Mouse (Mus musculus): Measurements from ENCODE around the gene Olfr487. TPM values are rescaled to one million over a fixed set of nuclear protein-coding genes. Genes with fewer than 3 reads are reported as not detected.
"Not testable (repeated sequence)": the region's sequence is repeated elsewhere in the genome, so short reads cannot be mapped to it uniquely, and the experiment has no call there.

Olfr487 gene
- polyA plus RNA-seq (2015; fragmentation: Nextera tagmentation; extraction: Ambion mirVana) = not detected in 2 replicates

GRCm38 (mm10) chr7:108214536-108214935 lies at the start of gene Olfr487:
TSS of gene Olfr487 (minus strand) at chr7:108214636.
- H3K27me3 ChIP-seq; H3K9ac ChIP-seq; H3K4me1 ChIP-seq; H3K36me3 ChIP-seq; ATAC-seq (ENCODE audit: borderline replicate concordance, extremely low read depth, low FRiP score, low TSS enrichment); H3K4me2 ChIP-seq; H3K27ac ChIP-seq; H3K9me3 ChIP-seq; H3K4me3 ChIP-seq: not testable (repeated sequence)

- H3K9me3 ChIP-seq = no peaks in the 10 kb centered on the region
- H3K4me3 ChIP-seq = no peak within 1 kb of the TSS
- no peaks in the 10 kb centered on the region for H3K36me3 ChIP-seq
- H3K9ac ChIP-seq = no peak within 1 kb of the TSS
- no peaks in the 10 kb centered on the region for H3K4me1 ChIP-seq
- no peaks in the 10 kb centered on the region for H3K27me3 ChIP-seq
- no peak within 1 kb of the TSS for H3K4me2 ChIP-seq
- H3K27ac ChIP-seq = no peak within 1 kb of the TSS
- ATAC-seq (ENCODE audit: borderline replicate concordance, extremely low read depth, low FRiP score, low TSS enrichment) = no peak
These were observed 43.8 kb upstream of the Olfr487 start, which contains the start of gene Olfr488 for GRCm38 (mm10) chr7:108258247-108258646. TSS of gene Olfr488 (minus strand) at chr7:108258347.

DNA sequence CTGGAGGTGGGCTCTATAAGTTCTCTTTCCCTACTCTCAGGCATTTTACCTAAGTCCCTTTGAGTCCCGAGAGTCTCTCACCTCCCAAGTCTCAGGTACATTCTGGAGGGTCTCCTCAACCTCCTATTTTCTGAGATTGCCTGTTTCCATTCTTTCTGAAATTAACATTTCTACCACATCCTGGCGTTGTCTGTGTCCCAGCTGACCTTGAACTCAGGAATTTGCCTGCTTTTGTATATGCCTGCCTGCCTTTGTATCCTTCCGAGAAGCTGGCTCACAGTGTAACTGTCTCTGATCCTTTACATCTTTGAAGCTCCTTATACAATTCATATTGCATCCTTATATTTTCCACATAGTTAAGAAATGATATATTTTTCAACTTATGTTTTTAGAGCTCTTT lies 19.1 kb upstream of the Olfr487 start:
- H3K27ac ChIP-seq = no peak overlapping the region
- no peak overlapping the region for H3K9ac ChIP-seq
- no peaks in the 10 kb centered on the region for H3K27me3 ChIP-seq
- no peak overlapping the region for H3K4me3 ChIP-seq
- 58% methylated on average over 3 of the region's 3 CpGs for WGBS
- no peaks in the 10 kb centered on the region for H3K36me3 ChIP-seq
- no peaks in the 10 kb centered on the region for H3K9me3 ChIP-seq
- ATAC-seq (ENCODE audit: borderline replicate concordance, extremely low read depth, low FRiP score, low TSS enrichment) = no peak
- H3K4me2 ChIP-seq = no peak overlapping the region
- H3K4me1 ChIP-seq = no peaks in the 10 kb centered on the region

DNA sequence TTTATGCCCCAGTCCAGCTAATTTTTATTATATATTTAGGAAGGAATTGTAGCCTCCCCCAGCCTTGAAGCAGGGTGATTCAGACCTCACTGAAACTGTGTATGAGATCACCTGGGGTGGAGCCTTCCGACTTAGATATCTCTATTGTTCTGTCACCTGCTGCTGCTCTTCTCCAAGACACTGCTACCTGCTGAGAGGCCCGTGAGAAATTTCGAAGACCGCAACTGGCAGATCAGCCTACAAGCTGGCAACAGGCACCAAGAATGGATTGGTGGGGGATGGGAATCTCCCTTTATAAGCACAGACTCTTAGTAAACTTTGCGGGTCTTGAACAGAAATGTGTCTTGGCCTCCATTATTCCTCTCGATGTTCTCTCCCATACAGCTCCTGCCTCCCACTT lies 17.5 kb downstream of the Olfr487 start:
- Histone ChIP-seq H3K9me3 (no peaks in the 10 kb centered on the region), H3K36me3 (no peaks in the 10 kb centered on the region), H3K27ac (no peak overlapping the region), H3K4me3 (no peak overlapping the region), H3K27me3 (no peaks in the 10 kb centered on the region), H3K9ac (no peak overlapping the region), H3K4me2 (no peak overlapping the region), H3K4me1 (no peaks in the 10 kb centered on the region)
- no peak for ATAC-seq (ENCODE audit: borderline replicate concordance, extremely low read depth, low FRiP score, low TSS enrichment)
- 79% methylated on average over 6 of the region's 6 CpGs for WGBS

DNA sequence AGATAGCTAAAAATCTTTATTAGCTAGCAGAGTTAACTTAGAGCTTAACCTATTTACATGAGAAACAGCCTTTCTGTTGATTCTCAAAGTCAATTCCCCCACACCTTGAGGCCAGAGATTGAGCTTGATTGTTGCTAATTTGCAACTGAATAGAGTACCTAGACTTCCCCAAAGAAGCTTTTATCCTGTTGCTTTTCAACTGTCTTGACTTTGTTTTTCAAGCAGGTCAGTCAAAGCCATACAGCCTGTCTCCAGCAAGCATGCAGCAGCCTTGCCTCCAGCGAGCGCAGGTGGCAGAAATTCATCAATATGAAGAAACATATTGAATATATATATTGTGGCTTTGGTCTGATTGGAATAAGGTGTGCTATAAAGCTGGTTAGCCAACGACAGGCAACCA lies 18.1 kb downstream of the Olfr487 start:
- ATAC-seq (ENCODE audit: borderline replicate concordance, extremely low read depth, low FRiP score, low TSS enrichment); H3K4me2 ChIP-seq; H3K27me3 ChIP-seq; H3K36me3 ChIP-seq; H3K27ac ChIP-seq; H3K4me3 ChIP-seq; H3K9me3 ChIP-seq; H3K4me1 ChIP-seq; H3K9ac ChIP-seq: not testable (repeated sequence)
- 57% methylated on average over 3 of the region's 3 CpGs for WGBS

- not testable (repeated sequence) for ATAC-seq (ENCODE audit: borderline replicate concordance, extremely low read depth, low FRiP score, low TSS enrichment); H3K4me1 ChIP-seq; H3K4me2 ChIP-seq; H3K27me3 ChIP-seq; H3K4me3 ChIP-seq; H3K36me3 ChIP-seq; H3K9me3 ChIP-seq; H3K9ac ChIP-seq; H3K27ac ChIP-seq
- WGBS = 65% methylated on average over 1 of the region's 1 CpGs
These were observed 21.7 kb downstream of the Olfr487 start for GRCm38 (mm10) chr7:108192714-108193113.

- not testable (repeated sequence) for H3K4me3 ChIP-seq; H3K9me3 ChIP-seq; H3K9ac ChIP-seq; H3K4me1 ChIP-seq; H3K4me2 ChIP-seq; ATAC-seq (ENCODE audit: borderline replicate concordance, extremely low read depth, low FRiP score, low TSS enrichment); H3K27ac ChIP-seq; H3K27me3 ChIP-seq; H3K36me3 ChIP-seq
- 66% methylated on average over 2 of the region's 2 CpGs for WGBS
These were observed 23.2 kb downstream of the Olfr487 start for GRCm38 (mm10) chr7:108191196-108191595.

DNA sequence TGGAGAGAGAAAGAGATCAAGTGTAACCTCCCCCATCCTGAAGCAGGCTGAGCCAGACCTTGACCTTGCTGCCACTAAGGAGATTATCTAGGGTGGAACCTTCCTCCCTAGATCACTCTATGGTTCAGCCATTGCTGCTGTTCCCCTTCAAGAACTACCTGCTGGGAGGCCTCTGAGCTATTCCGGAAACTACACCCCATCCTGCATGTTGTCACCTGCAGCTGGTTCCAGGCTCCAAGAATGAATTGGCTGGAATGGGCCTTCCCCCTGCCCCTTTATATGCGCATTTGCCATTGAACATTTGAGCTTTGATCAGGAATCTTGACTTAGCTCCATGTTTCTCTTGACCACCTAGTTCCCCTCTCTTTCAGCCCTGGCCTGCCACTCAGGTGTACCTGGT lies 29.2 kb downstream of the Olfr487 start:
- not testable (repeated sequence) for H3K27ac ChIP-seq; H3K36me3 ChIP-seq; H3K9ac ChIP-seq; ATAC-seq (ENCODE audit: borderline replicate concordance, extremely low read depth, low FRiP score, low TSS enrichment); H3K27me3 ChIP-seq; H3K4me3 ChIP-seq; H3K4me1 ChIP-seq; H3K9me3 ChIP-seq; H3K4me2 ChIP-seq
- 89% methylated on average over 2 of the region's 2 CpGs for WGBS

DNA sequence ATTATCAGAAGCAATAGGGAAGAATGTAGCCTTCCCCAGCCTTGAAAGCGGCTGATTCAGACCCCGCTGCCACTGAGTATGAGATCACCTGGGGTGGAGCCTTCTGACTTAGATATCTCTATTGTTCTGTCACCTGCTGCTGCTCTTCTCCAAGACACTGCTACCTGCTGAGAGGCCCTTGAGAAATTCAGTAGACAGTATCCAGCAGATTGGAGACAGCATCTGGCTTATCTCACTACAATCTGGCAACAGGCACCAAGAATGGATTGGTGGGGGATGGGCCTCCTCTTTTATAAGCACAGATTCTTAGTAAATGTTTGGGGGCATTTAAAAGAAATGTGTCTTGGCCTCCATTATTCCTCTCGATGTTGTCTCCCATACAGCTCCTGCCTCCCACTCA lies 30.0 kb downstream of the Olfr487 start:
- 69% methylated on average over 3 of the region's 3 CpGs for WGBS
- H3K4me1 ChIP-seq, H3K9me3 ChIP-seq: not testable (repeated sequence)

DNA sequence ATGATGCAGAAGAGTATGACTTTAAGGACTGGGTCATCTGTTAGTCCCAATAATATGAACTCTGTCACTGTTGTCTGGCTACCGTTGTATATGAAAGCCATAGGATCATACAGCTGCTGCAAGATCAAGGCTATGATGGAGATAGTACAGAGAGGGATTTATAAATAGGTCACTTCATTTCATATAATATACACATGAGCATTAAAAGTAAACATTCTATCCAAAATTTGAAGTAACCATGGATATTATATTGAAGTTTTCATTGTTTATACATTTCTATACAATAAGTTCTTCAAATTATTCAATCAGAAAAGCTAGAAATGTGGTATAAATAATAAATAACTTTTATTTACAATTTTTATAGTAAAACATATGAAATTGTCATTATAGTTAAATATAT lies 41.8 kb downstream of the Olfr487 start, which contains the start of gene Olfr486:
TSS of gene Olfr486 (minus strand) at position 101 of the 400 bp plus-strand sequence.
- H3K4me2 ChIP-seq; H3K9me3 ChIP-seq; H3K4me1 ChIP-seq; H3K27ac ChIP-seq; H3K9ac ChIP-seq; H3K27me3 ChIP-seq; ATAC-seq (ENCODE audit: borderline replicate concordance, extremely low read depth, low FRiP score, low TSS enrichment); H3K4me3 ChIP-seq; H3K36me3 ChIP-seq: not testable (repeated sequence)
- WGBS = 89% methylated on average over 1 of the region's 1 CpGs

More for the DNA sequence above, 30.0 kb downstream of the Olfr487 start:
- not testable (repeated sequence) for H3K27ac ChIP-seq; H3K9ac ChIP-seq; ATAC-seq (ENCODE audit: borderline replicate concordance, extremely low read depth, low FRiP score, low TSS enrichment); H3K36me3 ChIP-seq; H3K4me2 ChIP-seq; H3K27me3 ChIP-seq; H3K4me3 ChIP-seq

DNA sequence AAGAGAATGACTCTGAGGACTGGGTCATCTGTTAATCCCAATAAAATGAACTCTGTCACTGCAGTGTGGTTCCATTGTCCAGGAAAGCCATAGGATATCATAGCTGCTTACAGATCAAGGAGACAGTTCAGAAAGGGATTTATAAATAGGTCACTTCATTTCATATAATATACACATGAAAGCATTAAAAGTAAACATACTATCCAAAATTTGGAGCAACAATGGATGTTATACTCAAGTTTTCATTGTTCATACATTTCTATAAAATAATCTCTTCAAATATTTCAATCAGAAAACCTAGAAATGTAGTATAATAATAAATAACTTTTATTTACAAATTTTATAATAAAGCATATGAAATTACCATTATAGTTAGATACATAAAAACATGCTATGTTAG lies 54.7 kb downstream of the Olfr487 start, which contains the start of gene Olfr485:
TSS of gene Olfr485 (minus strand) at position 101 of the 400 bp plus-strand sequence.
- no peaks in the 10 kb centered on the region for H3K27me3 ChIP-seq
- no peaks in the 10 kb centered on the region for H3K36me3 ChIP-seq
- H3K27ac ChIP-seq = no peak within 1 kb of the TSS
- ATAC-seq (ENCODE audit: borderline replicate concordance, extremely low read depth, low FRiP score, low TSS enrichment) = no peak
- H3K4me3 ChIP-seq = no peak within 1 kb of the TSS
- H3K4me2 ChIP-seq = no peak within 1 kb of the TSS
- no peak within 1 kb of the TSS for H3K9ac ChIP-seq
- no peaks in the 10 kb centered on the region for H3K4me1 ChIP-seq
- H3K9me3 ChIP-seq = no peaks in the 10 kb centered on the region

All from lung, embryonic 15.5 days (tissue).